Mouse (Mus musculus) liver, embryonic 12.5 days (tissue): ENCODE measurements at regions not wholly inside any gene's neighbourhood (a gene's known extent, or its start where the extent isn't known, plus 50 kb on each side); places are given as distances from the start of the nearest gene placed in this dataset.

ENCODE experiments used
- ATAC-seq: fragments of 200-750 bp; cut with Nextera tagmentation; 2 replicates; pipeline ENCODE4 v1.8.0; 2017; ENCODE audit warnings: moderate number of reproducible peaks, mild to moderate bottlenecking, moderate library complexity
- H3K27ac ChIP-seq: fragments of 300-500 bp; sonication (generic); 2 replicates; pipeline ENCODE4 v1.5.1; 2016; ENCODE audit warnings: mild to moderate bottlenecking
- H3K27me3 ChIP-seq: fragments of 300-500 bp; sonication (generic); replicated peaks from 2 replicates; pipeline ENCODE4 v1.6.1; 2016; ENCODE audit warnings: mild to moderate bottlenecking, moderate library complexity
- H3K36me3 ChIP-seq: fragments of 300-500 bp; sonication (generic); 2 replicates; pipeline ENCODE4 v1.6.1; 2016; ENCODE audit warnings: mild to moderate bottlenecking, moderate library complexity
- H3K4me1 ChIP-seq: fragments of 300-500 bp; sonication (generic); 2 replicates; pipeline ENCODE4 v1.6.1; 2016
- H3K4me2 ChIP-seq: fragments of 300-500 bp; sonication (generic); 2 replicates; pipeline ENCODE4 v1.6.1; 2016; ENCODE audit warnings: mild to moderate bottlenecking, moderate library complexity
- H3K4me3 ChIP-seq: fragments of 300-500 bp; sonication (generic); 2 replicates; pipeline ENCODE4 v1.5.1; 2016; ENCODE audit warnings: mild to moderate bottlenecking, moderate library complexity
- H3K9ac ChIP-seq: fragments of 300-500 bp; sonication (generic); 2 replicates; pipeline ENCODE4 v1.6.1; 2016; ENCODE audit warnings: mild to moderate bottlenecking, moderate library complexity
- H3K9me3 ChIP-seq: fragments of 300-500 bp; sonication (generic); replicated peaks from 2 replicates; pipeline ENCODE4 v1.6.1; 2016; ENCODE audit warnings: mild to moderate bottlenecking, moderate library complexity
- WGBS: fragments of 180-500 bp; shearing (Covaris S2); methylation state at CpG from one replicate; pipeline ENCODE4 v1.1.7; 2016; ENCODE audit not compliant: insufficient replicate concordance; 5-methylcytosine and 5-hydroxymethylcytosine counted together

DNA sequence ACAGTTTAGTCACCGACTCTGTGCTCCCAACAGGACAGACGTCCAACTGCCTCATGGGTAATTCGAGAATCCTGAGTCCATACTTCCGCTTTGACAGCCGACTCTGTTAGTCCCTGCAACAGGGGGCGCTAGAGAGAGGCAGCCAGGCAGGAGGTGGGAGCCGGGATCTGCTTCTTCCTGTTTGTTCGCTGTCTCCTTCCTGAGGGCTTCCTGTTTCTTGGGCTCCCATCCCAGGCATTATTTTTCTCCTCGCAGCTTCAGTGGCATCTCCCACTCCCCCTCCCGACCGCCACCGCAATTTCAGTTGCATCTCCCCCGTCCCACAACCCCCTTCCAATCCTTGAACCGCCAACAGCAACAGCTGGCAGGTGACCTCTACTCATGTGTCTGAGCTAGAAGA, 211.1 kb downstream of the Xxylt1 start:
- H3K9me3 ChIP-seq: peaks cover 4% of the 10 kb centered on the region; the same call in 1 of the 2 replicates
- WGBS: 39% methylated on average over 14 of the region's 14 CpGs
- H3K9ac ChIP-seq: no peak overlapping the region
- no peak for ATAC-seq
- 0 out of 2 replicates have a peak overlapping the region, but pooled peaks have one; percentile 50 for H3K27ac ChIP-seq
- no peaks in the 10 kb centered on the region for H3K27me3 ChIP-seq
- peak overlapping the region; percentile 17; the same call in 1 of the 2 replicates for H3K4me3 ChIP-seq
- peaks cover 32% of the 10 kb centered on the region for H3K4me1 ChIP-seq
- H3K4me2 ChIP-seq: peak overlapping the region; percentile 47
- H3K36me3 ChIP-seq: no peaks in the 10 kb centered on the region

DNA sequence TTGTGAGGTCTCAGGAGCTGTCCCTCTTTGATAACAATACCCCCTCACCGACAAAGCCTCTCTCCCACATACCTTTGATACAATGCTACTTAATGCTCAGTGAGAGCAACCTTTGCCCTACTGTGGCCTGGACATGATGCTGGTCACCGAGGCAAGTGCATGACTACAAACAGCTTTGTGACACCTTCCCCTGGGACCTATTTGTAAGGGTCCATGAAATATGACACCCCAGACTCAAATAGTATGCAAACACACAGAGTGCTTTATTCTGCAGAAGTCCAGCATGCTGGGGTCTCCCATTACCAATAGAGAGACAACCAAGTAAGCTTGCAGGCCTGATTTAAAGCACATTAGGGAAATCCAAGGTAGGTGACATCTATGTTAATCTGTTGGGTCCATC, 210.6 kb downstream of the Xxylt1 start:
- Histone ChIP-seq H3K9ac (no peak overlapping the region), H3K27me3 (no peaks in the 10 kb centered on the region), H3K4me2 (peak overlapping the region; percentile 47; the same call in 1 of the 2 replicates), H3K36me3 (no peaks in the 10 kb centered on the region), H3K4me1 (peaks cover 32% of the 10 kb centered on the region), H3K4me3 (no peak overlapping the region), H3K9me3 (peaks cover 4% of the 10 kb centered on the region; the same call in 1 of the 2 replicates), H3K27ac (no peak overlapping the region)
- 39% methylated on average over 2 of the region's 2 CpGs for WGBS
- no peak for ATAC-seq

DNA sequence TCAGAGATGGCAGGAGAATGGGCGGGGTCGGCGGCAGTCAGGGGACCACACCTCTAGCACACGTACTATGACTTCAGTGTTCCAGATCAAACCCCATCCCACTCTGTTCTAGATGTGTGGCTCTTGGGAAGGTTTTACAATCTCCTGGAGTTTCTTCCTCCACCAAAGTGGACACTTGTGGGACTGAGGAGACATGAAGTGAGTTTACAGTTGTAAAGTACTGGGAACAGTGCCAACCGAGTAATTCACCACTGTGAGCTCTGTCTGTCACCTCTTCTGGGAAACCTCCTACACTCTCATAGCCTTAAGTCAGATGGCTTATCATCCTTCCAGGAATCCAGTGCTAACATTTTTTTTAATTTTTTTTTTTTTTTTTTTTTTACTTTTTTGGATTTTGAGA, 209.1 kb downstream of the Xxylt1 start:
- Histone ChIP-seq H3K27ac (no peak overlapping the region), H3K27me3 (no peaks in the 10 kb centered on the region), H3K4me1 (peaks cover 32% of the 10 kb centered on the region), H3K9me3 (peaks cover 3% of the 10 kb centered on the region; the same call in 1 of the 2 replicates), H3K36me3 (no peaks in the 10 kb centered on the region), H3K9ac (no peak overlapping the region), H3K4me2 (no peak overlapping the region), H3K4me3 (no peak overlapping the region)
- ATAC-seq: no peak
- WGBS: 54% methylated on average over 5 of the region's 5 CpGs

DNA sequence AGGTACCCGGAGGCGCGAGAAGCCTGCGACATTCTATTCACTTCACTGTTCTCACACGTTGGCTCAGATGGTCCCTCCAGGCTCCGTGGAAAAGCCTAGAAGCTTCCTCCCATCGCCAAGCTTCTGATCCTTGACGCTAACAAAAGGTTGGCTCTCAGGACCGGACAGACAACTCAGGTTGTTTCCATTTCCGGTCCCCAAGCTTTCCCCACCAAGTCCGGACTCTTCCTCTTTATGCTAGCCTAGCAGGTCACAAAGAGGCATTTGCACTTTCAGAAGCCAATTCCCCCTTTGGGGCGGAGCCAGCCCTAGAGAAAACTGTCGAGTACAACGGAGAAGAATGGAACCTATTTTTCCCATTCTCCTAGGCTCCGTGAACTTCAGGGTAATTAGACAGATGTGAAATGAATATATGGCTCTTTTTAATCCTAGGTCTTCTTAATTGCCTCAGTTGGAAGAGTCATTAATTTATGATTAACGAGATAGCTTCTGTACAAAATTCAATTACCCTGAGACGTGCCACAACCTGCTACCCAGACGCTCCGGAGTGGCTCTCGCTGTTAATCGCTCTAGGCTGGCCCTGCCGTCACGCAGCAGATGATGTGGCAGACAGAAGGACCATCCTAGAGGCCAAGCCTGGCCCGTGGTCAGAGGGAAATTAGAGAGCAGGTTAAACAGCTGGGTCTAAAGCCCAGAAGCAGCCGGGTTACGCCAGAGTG, 207.6 kb downstream of the Xxylt1 start:
- no peak overlapping the region for H3K9ac ChIP-seq
- no peaks in the 10 kb centered on the region for H3K27me3 ChIP-seq
- peak overlapping the region; percentile 38 for H3K4me2 ChIP-seq
- no peaks in the 10 kb centered on the region for H3K9me3 ChIP-seq
- no peaks in the 10 kb centered on the region for H3K36me3 ChIP-seq
- no peak overlapping the region for H3K4me3 ChIP-seq
- WGBS: 30% methylated on average over 26 of the region's 26 CpGs
- peaks cover 32% of the 10 kb centered on the region for H3K4me1 ChIP-seq
- no peak overlapping the region for H3K27ac ChIP-seq
- no peak for ATAC-seq

DNA sequence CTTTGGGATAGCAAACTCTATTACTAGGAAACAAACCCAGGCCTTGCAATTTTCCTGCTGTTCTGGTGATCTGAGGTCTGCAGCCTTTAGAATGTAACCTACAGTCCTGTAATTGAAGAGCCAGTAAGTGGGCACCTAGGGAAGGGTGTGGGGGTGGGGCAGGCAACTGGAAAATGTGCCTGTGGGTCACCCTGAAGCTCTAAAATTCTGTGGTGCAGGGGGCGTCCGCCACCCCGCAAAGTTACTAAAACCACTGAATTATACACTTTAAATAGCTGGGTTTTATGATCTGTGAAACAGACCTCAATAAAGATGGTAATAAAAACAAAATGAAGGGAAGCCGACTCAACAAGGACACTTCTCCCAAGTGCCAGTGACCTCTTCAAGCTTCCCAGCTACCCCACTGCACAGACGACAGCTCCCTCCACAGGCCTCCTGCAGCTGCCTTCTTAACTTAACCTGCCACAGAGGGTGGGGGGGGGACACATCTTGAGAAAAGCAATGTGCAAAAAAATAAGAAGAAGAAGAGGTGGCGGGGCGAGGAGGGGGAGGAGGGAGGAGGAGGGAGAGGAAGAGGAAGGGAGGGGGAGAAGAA, 205.9 kb downstream of the Xxylt1 start:
- peaks cover 24% of the 10 kb centered on the region for H3K4me1 ChIP-seq
- no peak for ATAC-seq
- WGBS: 60% methylated on average over 7 of the region's 7 CpGs

DNA sequence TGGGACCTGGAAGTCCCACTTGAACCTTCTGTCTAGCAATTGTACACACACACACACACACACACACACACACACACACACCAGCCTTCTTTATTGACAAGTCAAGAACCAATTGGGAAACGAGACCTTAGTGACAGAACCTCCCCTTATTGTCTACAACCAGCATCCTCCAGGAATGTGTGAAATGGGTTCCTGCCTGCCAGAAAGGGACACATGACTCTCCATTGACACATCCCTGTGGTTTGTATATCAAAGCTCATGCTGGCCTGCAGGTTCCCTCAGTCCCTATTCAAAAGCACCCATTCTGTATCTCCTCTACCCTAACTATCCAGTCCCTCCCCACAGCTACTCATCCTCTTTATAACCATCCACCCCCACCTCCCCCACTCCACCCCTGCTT, 202.4 kb downstream of the Xxylt1 start:
- H3K27ac ChIP-seq: no peak overlapping the region
- 40% methylated on average over 1 of the region's 1 CpGs for WGBS

More for the DNA sequence above, 205.9 kb downstream of the Xxylt1 start:
- Histone ChIP-seq H3K27ac (no peak overlapping the region), H3K4me2 (no peak overlapping the region), H3K9ac (no peak overlapping the region), H3K36me3 (no peaks in the 10 kb centered on the region), H3K4me3 (no peak overlapping the region), H3K9me3 (no peaks in the 10 kb centered on the region), H3K27me3 (no peaks in the 10 kb centered on the region)

DNA sequence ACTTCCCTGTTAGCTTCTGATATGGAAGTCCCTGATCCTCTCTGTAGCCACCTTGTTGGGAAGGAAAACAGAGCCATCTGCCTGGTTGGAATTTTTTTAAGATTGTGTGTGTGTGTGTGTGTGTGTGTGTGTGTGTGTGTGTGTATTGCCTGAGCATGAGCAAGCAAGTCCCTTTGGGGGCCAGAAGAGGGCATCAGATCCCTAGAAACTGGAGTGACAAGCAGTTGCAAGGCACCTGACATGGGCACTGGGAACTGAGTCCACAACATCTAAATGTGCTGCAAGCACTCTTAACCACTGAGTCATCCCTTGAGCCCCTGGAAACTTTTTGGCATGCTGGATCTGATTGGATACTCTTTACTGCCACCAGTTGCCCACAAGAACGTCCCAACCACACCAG, 201.4 kb downstream of the Xxylt1 start:
- Histone ChIP-seq H3K27ac (no peak overlapping the region), H3K9ac (no peak overlapping the region), H3K9me3 (no peaks in the 10 kb centered on the region), H3K27me3 (no peaks in the 10 kb centered on the region), H3K4me1 (no peaks in the 10 kb centered on the region), H3K36me3 (no peaks in the 10 kb centered on the region), H3K4me2 (no peak overlapping the region), H3K4me3 (no peak overlapping the region)
- ATAC-seq: no peak
- 57% methylated on average over 1 of the region's 1 CpGs for WGBS

More for the DNA sequence above, 202.4 kb downstream of the Xxylt1 start:
- H3K4me1 ChIP-seq: 0 out of 2 replicates have a peak, but pooled peaks cover 3% of the 10 kb centered on the region
- no peaks in the 10 kb centered on the region for H3K27me3 ChIP-seq
- H3K36me3 ChIP-seq: no peaks in the 10 kb centered on the region
- no peak overlapping the region for H3K4me3 ChIP-seq
- no peak overlapping the region for H3K9ac ChIP-seq
- ATAC-seq: no peak
- no peaks in the 10 kb centered on the region for H3K9me3 ChIP-seq
- H3K4me2 ChIP-seq: no peak overlapping the region

DNA sequence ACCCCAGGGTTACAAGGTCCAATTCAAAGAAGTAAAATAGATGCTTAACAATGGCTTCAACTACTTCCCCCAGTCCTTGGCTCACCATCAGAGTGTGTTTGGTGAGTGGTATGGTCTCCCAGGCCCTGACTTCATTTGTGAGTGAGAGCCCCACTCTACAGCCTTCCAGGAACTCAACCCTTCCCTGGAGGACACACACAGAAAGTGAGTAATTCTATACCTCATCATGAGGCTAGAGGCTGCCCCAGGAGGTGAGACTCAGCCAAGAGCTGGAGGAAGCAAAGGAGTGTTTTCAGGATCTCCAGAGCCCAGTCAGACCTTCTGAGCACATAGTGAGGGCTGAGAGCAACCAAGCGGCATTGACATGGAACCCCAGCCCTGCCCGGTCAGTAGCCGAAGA, 200.6 kb downstream of the Xxylt1 start:
- ATAC-seq: no peak
- no peak overlapping the region for H3K4me2 ChIP-seq
- H3K27me3 ChIP-seq: no peaks in the 10 kb centered on the region
- no peak overlapping the region for H3K27ac ChIP-seq
- WGBS: 90% methylated on average over 3 of the region's 3 CpGs
- no peaks in the 10 kb centered on the region for H3K4me1 ChIP-seq
- no peaks in the 10 kb centered on the region for H3K9me3 ChIP-seq
- H3K4me3 ChIP-seq: no peak overlapping the region
- H3K9ac ChIP-seq: no peak overlapping the region
- no peaks in the 10 kb centered on the region for H3K36me3 ChIP-seq

DNA sequence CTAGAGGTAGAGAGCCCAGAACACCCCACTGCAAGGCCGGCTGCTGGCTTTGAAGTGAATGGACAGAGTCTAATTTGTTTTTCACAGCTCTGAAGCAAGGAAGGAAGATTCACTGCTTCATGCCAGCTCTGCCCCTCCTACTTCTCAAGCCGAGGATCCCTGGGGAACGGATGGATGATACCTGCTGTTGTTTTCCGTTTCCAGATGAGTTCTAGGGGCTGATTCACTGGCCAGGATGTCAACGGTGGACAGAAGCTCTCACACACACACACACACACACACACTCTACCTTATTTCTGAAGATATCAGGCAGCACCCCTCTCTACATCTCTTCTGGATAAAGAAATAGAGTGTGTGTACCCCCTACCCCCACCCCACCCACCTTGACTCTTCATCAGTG, 200.0 kb downstream of the Xxylt1 start:
- H3K4me3 ChIP-seq: no peak overlapping the region
- 61% methylated on average over 5 of the region's 5 CpGs for WGBS
- H3K27me3 ChIP-seq: no peaks in the 10 kb centered on the region
- H3K9me3 ChIP-seq: no peaks in the 10 kb centered on the region
- H3K4me2 ChIP-seq: no peak overlapping the region
- no peak for ATAC-seq
- H3K9ac ChIP-seq: no peak overlapping the region
- H3K4me1 ChIP-seq: no peaks in the 10 kb centered on the region
- H3K36me3 ChIP-seq: no peaks in the 10 kb centered on the region
- no peak overlapping the region for H3K27ac ChIP-seq

DNA sequence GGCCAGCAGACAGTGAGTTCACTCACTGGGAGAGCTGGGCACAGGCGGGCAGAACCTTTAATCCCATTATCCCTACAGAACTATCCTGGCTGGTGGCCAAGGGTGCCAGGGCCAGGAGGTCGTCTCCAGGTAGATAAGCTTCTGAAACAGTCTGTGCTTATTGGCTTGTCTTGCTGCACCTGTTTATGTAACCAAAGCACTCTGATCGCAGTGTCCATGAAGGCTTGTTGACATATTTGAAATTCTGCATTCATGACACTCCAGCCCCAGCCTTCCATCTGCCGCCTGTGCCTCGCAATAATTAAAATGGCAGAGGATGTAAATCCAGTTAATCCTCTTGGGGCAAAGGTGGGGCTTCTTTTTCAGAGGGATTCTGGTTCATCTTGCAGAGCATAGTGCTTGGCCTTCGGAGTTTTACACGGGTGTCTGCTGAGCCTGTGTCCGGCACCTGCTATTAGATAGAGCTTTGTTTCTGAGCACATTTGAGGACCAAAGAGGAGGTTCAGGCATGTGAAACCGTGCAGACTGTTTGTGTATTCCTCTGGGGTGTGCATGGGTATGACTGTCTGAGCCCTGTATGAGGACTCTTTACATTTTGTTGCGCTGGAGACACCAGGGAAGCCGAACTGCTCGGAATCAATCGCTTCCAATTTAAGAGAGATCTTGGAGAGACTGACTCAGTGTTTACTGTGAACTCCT, 197.6 kb downstream of the Xxylt1 start:
- Histone ChIP-seq H3K4me2 (no peak overlapping the region), H3K36me3 (no peaks in the 10 kb centered on the region), H3K27me3 (no peaks in the 10 kb centered on the region), H3K4me1 (no peaks in the 10 kb centered on the region), H3K9ac (no peak overlapping the region), H3K4me3 (no peak overlapping the region), H3K27ac (no peak overlapping the region), H3K9me3 (no peaks in the 10 kb centered on the region)
- no peak for ATAC-seq
- 70% methylated on average over 13 of the region's 13 CpGs for WGBS

DNA sequence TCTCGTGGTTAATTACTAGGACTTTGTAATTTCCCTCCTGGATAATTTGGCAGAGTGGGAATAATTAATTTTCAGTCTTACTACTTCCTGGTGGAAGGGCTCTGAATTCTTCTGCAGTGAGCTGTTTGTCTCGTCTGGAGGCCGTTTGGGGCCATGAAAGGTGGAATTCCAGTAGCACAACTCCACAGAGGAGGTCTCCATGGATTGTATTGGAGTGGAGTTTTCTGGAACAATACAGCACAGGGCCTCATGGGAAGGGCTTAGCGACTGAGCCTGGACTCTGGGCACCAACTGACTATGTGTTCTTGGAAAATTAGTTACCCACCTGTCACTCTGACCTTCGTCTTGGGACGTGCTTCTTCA, 197.1 kb downstream of the Xxylt1 start:
- Histone ChIP-seq H3K27ac (no peak overlapping the region), H3K4me2 (no peak overlapping the region), H3K4me1 (no peaks in the 10 kb centered on the region), H3K9me3 (no peaks in the 10 kb centered on the region), H3K9ac (no peak overlapping the region), H3K4me3 (no peak overlapping the region), H3K27me3 (no peaks in the 10 kb centered on the region), H3K36me3 (no peaks in the 10 kb centered on the region)
- 50% methylated on average over 6 of the region's 6 CpGs for WGBS
- ATAC-seq: no peak

DNA sequence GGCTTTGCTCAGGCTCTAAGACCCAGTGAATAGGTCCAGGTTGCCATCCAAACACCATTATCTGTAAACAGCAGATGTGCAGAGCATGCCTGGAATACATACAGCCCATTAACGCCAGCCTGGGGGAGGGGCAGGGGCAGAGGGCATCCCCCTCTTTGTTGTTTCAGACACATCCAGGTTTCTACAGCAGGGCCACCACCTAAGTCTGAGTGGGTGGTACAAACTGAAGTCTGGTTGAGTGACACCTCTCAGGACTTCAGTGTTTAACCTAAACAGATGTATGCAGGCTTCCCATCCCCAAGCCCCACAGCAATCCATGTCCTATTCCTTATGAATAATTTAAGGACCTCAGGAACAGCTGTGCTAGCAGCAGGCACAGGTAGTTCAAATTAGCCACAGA, 194.2 kb downstream of the Xxylt1 start:
- no peaks in the 10 kb centered on the region for H3K4me1 ChIP-seq
- peaks cover 7% of the 10 kb centered on the region; the same call in 1 of the 2 replicates for H3K9me3 ChIP-seq
- no peaks in the 10 kb centered on the region for H3K36me3 ChIP-seq
- H3K4me2 ChIP-seq: no peak overlapping the region
- 46% methylated on average over 1 of the region's 1 CpGs for WGBS
- no peak overlapping the region for H3K4me3 ChIP-seq
- H3K27ac ChIP-seq: no peak overlapping the region
- no peak overlapping the region for H3K9ac ChIP-seq
- no peaks in the 10 kb centered on the region for H3K27me3 ChIP-seq
- no peak for ATAC-seq
